Mouse (Mus musculus) Muller cell, postnatal 12 days (primary cell): Measurements from ENCODE around the gene Atp5d.

ENCODE experiments used
- DNase-seq: peaks from one replicate; pipeline ENCODE4 v3.0.0-alpha.2; 2015; ENCODE audit errors: inconsistent ontology term

The Atp5d gene

GRCm38 (mm10) chr10:80138553-80139438 is at the start of gene Atp5d:
Atp5d (plus strand) TSS chr10:80138632.
- DNase-seq, result peak; percentile 77

GRCm38 (mm10) chr10:80089146-80089545 is 49.3 kb upstream of the Atp5d start:
- no peak for DNase-seq

GRCm38 (mm10) chr10:80091527-80091926 is 46.9 kb upstream of the Atp5d start:
- no peak for DNase-seq

- no peak for DNase-seq
Measured at GRCm38 (mm10) chr10:80092690-80093089, 45.7 kb upstream of the Atp5d start.

- no peak for DNase-seq
Measured at GRCm38 (mm10) chr10:80094085-80094484, 44.3 kb upstream of the Atp5d start.

- no peak for DNase-seq
Measured at GRCm38 (mm10) chr10:80094684-80095083, 43.7 kb upstream of the Atp5d start.

- DNase-seq, result no peak
Measured at GRCm38 (mm10) chr10:80095547-80095946, 42.9 kb upstream of the Atp5d start.

GRCm38 (mm10) chr10:80097275-80097674 is 41.2 kb upstream of the Atp5d start:
- DNase-seq, result no peak

- no peak for DNase-seq
Measured at GRCm38 (mm10) chr10:80098630-80099029, 39.8 kb upstream of the Atp5d start.

- peak; percentile 87 for DNase-seq
Measured at GRCm38 (mm10) chr10:80100982-80101381, 37.5 kb upstream of the Atp5d start.

GRCm38 (mm10) chr10:80102216-80102915 is 36.1 kb upstream of the Atp5d start:
- DNase-seq, result peak; percentile 85

GRCm38 (mm10) chr10:80103032-80103431 is 35.4 kb upstream of the Atp5d start:
- no peak for DNase-seq

GRCm38 (mm10) chr10:80104181-80104580 is 34.3 kb upstream of the Atp5d start:
- peak; percentile 86 for DNase-seq

GRCm38 (mm10) chr10:80105460-80105859 is 33.0 kb upstream of the Atp5d start, which contains the start of gene Sbno2:
Sbno2 (minus strand) TSS chr10:80105571.
- DNase-seq, result no peak

- DNase-seq, result no peak
Measured at GRCm38 (mm10) chr10:80105926-80106325, 32.5 kb upstream of the Atp5d start.

GRCm38 (mm10) chr10:80107678-80108077 is 30.8 kb upstream of the Atp5d start:
- peak; percentile 96 for DNase-seq

GRCm38 (mm10) chr10:80114341-80115284 is 23.8 kb upstream of the Atp5d start:
- peak; percentile 98 for DNase-seq

- peak; percentile 99 for DNase-seq
Measured at GRCm38 (mm10) chr10:80115290-80115943, 23.0 kb upstream of the Atp5d start, which contains the start of gene Stk11. Stk11 (plus strand) TSS chr10:80115803.

- no peak for DNase-seq
Measured at GRCm38 (mm10) chr10:80115944-80116335, 22.5 kb upstream of the Atp5d start.

GRCm38 (mm10) chr10:80116563-80116926 is 21.9 kb upstream of the Atp5d start:
- no peak for DNase-seq
